Mouse (Mus musculus): ENCODE measurements around the gene C130074G19Rik.

- TF ChIP-seq CTCF (IDR thresholded peaks at IDR 0.05; ENCODE audit: extremely low read depth, insufficient read length, insufficient replicate concordance, low read depth, low read length) (peak; percentile 39; the same call in 1 of the 2 replicates), POLR2A (IDR thresholded peaks at IDR 0.05; ENCODE audit: low read depth, low read length) (no peak)
These were observed 38.5 kb downstream of the C130074G19Rik start for GRCm38 (mm10) chr1:184844326-184845066.
